Mouse (Mus musculus): ENCODE results near the gene Amhr2.

- TF ChIP-seq CTCF (conservative IDR thresholded peaks at IDR 0.05; ENCODE audit: insufficient read depth, insufficient read length, low read depth, low read length) (no peak), POLR2A (IDR thresholded peaks at IDR 0.05; ENCODE audit: low read depth, low read length) (no peak)
These were observed 35.9 kb upstream of the Amhr2 start for GRCm38 (mm10) chr15:102409286-102409685.

Measured in kidney, adult 2 months (tissue).